Mouse (Mus musculus) ES-Bruce4 (cell line): ENCODE results near the gene Cst6. TPM values are rescaled to one million over a fixed set of nuclear protein-coding genes. Genes with fewer than 3 reads are reported as not detected.

ENCODE experiments used
- H3K27ac ChIP-seq: 2 replicates; pipeline ENCODE4 v1.5.1; 2012; ENCODE audit warnings: low read length, inconsistent platforms; ENCODE audit not compliant: insufficient read depth
- H3K27me3 ChIP-seq: 2 replicates; pipeline ENCODE4 v1.6.1; 2012; ENCODE audit warnings: mild to moderate bottlenecking, low read length, inconsistent platforms; ENCODE audit not compliant: control insufficient read depth, poor library complexity, insufficient read depth, severe bottlenecking
- H3K36me3 ChIP-seq: 2 replicates; pipeline ENCODE4 v1.6.1; 2012; ENCODE audit warnings: inconsistent platforms, mild to moderate bottlenecking, low read length, moderate library complexity; ENCODE audit not compliant: control insufficient read depth, poor library complexity, insufficient read depth, severe bottlenecking
- H3K4me1 ChIP-seq: one replicate; pipeline ENCODE4 v1.8.1; 2011; ENCODE audit warnings: low read length; ENCODE audit not compliant: control insufficient read depth, insufficient read depth
- H3K4me3 ChIP-seq: 2 replicates; pipeline ENCODE4 v1.5.1; 2011; ENCODE audit warnings: low read depth, mild to moderate bottlenecking, low read length
- H3K9ac ChIP-seq: 2 replicates; pipeline ENCODE4 v1.6.1; 2012; ENCODE audit warnings: low read depth, mild to moderate bottlenecking, inconsistent platforms; ENCODE audit not compliant: poor library complexity, severe bottlenecking
- H3K9me3 ChIP-seq: replicated peaks from 2 replicates; pipeline ENCODE4 v1.6.1; 2012; ENCODE audit warnings: mild to moderate bottlenecking, low read length, inconsistent platforms; ENCODE audit not compliant: control insufficient read depth, poor library complexity, insufficient read depth, severe bottlenecking
- CTCF ChIP-seq: IDR thresholded peaks from one replicate; pipeline ENCODE4 v1.8.1; 2011; ENCODE audit warnings: low read depth, low read length
- EP300 ChIP-seq: IDR thresholded peaks from 2 replicates; pipeline ENCODE4 v1.6.1; 2011; ENCODE audit warnings: low read depth, low read length; ENCODE audit not compliant: insufficient read depth
- POLR2A ChIP-seq: IDR thresholded peaks from one replicate; pipeline ENCODE4 v1.8.1; 2011; ENCODE audit warnings: low read length; ENCODE audit not compliant: insufficient read depth
- polyA plus RNA-seq: library from polyadenylated mRNA; stranded (reverse); fragments of >200 nt; gene quantifications from 2 replicates; pipeline ENCODE4 v1.2.4, GENCODE M21; 2011; ENCODE audit warnings: low read depth; ENCODE audit not compliant: missing spikeins, insufficient read depth, insufficient read length

The Cst6 gene
- polyA plus RNA-seq, 1 experiment: 1.6 TPM

GRCm38 (mm10) chr19:5388588-5389242 lies 39.3 kb upstream of the Cst6 start, which contains the start of gene Sart1:
Gene Sart1, minus strand, starts transcription at chr19:5388703.
- Histone ChIP-seq H3K9ac (peak within 1 kb of the TSS; percentile 78), H3K27ac (peak within 1 kb of the TSS; percentile 67), H3K27me3 (no peaks in the 10 kb centered on the region), H3K9me3 (no peaks in the 10 kb centered on the region), H3K4me1 (no peaks in the 10 kb centered on the region), H3K36me3 (peaks cover 12% of the 10 kb centered on the region), H3K4me3 (peak within 1 kb of the TSS; percentile 99)
- no peak for TF ChIP-seq CTCF
- TF ChIP-seq EP300: no peak
- peak; percentile 87 for TF ChIP-seq POLR2A

- Histone ChIP-seq H3K9ac (peak overlapping the region; percentile 78), H3K36me3 (peaks cover 16% of the 10 kb centered on the region), H3K9me3 (no peaks in the 10 kb centered on the region), H3K4me1 (no peaks in the 10 kb centered on the region), H3K27ac (no peak overlapping the region), H3K27me3 (no peaks in the 10 kb centered on the region), H3K4me3 (peak overlapping the region; percentile 92)
- no peak for TF ChIP-seq EP300
- TF ChIP-seq CTCF: no peak
- no peak for TF ChIP-seq POLR2A
Observed at GRCm38 (mm10) chr19:5388011-5388441, 38.7 kb upstream of the Cst6 start.

DNA sequence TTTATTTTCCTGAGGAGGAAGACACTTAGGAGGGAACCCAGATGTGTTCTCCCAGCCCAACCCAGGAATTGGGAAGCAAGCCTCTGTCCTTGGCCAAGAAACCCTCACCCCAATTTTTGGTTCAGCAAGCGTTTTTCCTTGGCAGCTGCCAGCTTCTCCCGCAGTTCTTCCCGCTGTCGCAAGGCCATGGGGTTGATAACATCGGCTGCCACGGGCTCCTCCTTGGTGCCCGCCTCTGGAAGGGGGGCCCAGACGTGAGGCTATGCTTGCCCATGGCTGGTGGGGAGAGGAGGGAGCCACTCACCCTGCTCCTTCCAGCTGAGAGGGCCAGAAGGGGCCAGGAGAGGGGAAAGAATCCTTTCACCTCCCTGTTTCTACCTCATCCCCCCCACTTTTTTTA lies 35.3 kb upstream of the Cst6 start:
- H3K27ac ChIP-seq: no peak overlapping the region
- H3K36me3 ChIP-seq: peaks cover 37% of the 10 kb centered on the region
- no peaks in the 10 kb centered on the region for H3K9me3 ChIP-seq
- H3K9ac ChIP-seq: no peak overlapping the region
- TF ChIP-seq CTCF (no peak), POLR2A (no peak), EP300 (no peak)
- no peak overlapping the region for H3K4me3 ChIP-seq
- no peaks in the 10 kb centered on the region for H3K27me3 ChIP-seq
- H3K4me1 ChIP-seq: no peaks in the 10 kb centered on the region

- no peaks in the 10 kb centered on the region for H3K27me3 ChIP-seq
Observed at GRCm38 (mm10) chr19:5383326-5383725, 34.0 kb upstream of the Cst6 start.

DNA sequence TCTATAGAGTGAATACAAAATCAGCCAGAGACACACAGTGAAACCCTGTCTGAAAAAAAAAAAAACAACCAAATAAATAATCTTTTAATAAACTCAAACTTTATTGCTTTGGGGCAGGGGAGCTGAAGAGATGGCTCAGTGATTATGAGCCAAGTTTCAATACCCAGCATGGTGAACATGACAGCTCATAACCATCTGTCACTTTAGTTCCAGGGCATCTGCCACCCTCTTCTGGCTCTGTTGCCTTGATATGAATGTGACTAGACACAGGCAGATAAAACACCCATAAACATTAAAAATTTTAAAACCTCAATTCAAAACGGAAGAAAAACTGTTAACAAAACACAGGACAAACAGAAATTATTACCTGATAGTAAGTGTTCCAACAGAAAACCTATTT lies 28.1 kb upstream of the Cst6 start:
- Histone ChIP-seq H3K9me3 (no peaks in the 10 kb centered on the region), H3K9ac (no peak overlapping the region), H3K4me3 (no peak overlapping the region), H3K4me1 (no peaks in the 10 kb centered on the region), H3K36me3 (peaks cover 28% of the 10 kb centered on the region), H3K27ac (no peak overlapping the region), H3K27me3 (no peaks in the 10 kb centered on the region)
- TF ChIP-seq EP300 (no peak), CTCF (no peak), POLR2A (no peak)

More at GRCm38 (mm10) chr19:5383326-5383725, 34.0 kb upstream of the Cst6 start:
- H3K4me3 ChIP-seq: no peak overlapping the region
- no peaks in the 10 kb centered on the region for H3K4me1 ChIP-seq
- H3K36me3 ChIP-seq: peaks cover 44% of the 10 kb centered on the region
- no peak overlapping the region for H3K27ac ChIP-seq
- H3K9me3 ChIP-seq: no peaks in the 10 kb centered on the region
- no peak overlapping the region for H3K9ac ChIP-seq
- no peak for TF ChIP-seq EP300
- TF ChIP-seq CTCF: no peak
- no peak for TF ChIP-seq POLR2A

- no peaks in the 10 kb centered on the region for H3K4me1 ChIP-seq
- no peaks in the 10 kb centered on the region for H3K27me3 ChIP-seq
- H3K36me3 ChIP-seq: peaks cover 22% of the 10 kb centered on the region
- TF ChIP-seq EP300: no peak
- TF ChIP-seq POLR2A: no peak
- no peak for TF ChIP-seq CTCF
- H3K9me3 ChIP-seq: no peaks in the 10 kb centered on the region
- no peak overlapping the region for H3K9ac ChIP-seq
- H3K4me3 ChIP-seq: no peak overlapping the region
- H3K27ac ChIP-seq: no peak overlapping the region
Observed at GRCm38 (mm10) chr19:5374748-5375147, 25.4 kb upstream of the Cst6 start.
